Mouse (Mus musculus): ENCODE measurements around the gene Clock. TPM values are rescaled to one million over a fixed set of nuclear protein-coding genes. Genes with fewer than 3 reads are reported as not detected.

Gene Clock
- polyA plus RNA-seq, 1 experiment: 0.01 TPM

DNA sequence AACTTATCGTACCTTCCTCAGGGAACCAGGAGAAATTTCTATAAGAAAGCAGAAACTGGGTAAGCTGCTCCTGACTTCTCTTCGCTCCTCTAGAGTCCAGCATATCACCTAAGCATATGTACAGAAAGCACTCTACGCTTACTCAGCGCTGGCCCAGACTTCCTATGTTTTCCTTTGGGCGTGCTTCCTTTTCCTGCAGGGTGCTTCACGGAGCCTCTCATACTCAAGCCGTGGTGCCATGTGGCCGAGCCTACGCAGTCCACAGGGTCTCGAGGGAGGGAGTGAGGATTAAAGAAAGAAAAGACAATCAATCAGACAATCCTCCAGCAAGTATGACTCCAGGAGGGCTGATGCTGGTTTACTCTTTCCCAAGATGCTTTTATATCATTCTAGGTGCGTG, 127.8 kb downstream of the Clock start:
- Histone ChIP-seq H3K4me1 (ENCODE audit: control insufficient read depth) (peaks cover 6% of the 10 kb centered on the region), H3K27me3 (ENCODE audit: control insufficient read depth) (peaks cover 18% of the 10 kb centered on the region), H3K9me3 (ENCODE audit: control insufficient read depth, low read length) (no peaks in the 10 kb centered on the region), H3K4me3 (replicated peaks) (no peak overlapping the region), H3K36me3 (ENCODE audit: control insufficient read depth) (no peaks in the 10 kb centered on the region)
- no peak for TF ChIP-seq GATA1 (IDR thresholded peaks at IDR 0.05; ENCODE audit: low read length)
- no peak for TF ChIP-seq TAL1 (IDR thresholded peaks at IDR 0.05; ENCODE audit: low read length)

DNA sequence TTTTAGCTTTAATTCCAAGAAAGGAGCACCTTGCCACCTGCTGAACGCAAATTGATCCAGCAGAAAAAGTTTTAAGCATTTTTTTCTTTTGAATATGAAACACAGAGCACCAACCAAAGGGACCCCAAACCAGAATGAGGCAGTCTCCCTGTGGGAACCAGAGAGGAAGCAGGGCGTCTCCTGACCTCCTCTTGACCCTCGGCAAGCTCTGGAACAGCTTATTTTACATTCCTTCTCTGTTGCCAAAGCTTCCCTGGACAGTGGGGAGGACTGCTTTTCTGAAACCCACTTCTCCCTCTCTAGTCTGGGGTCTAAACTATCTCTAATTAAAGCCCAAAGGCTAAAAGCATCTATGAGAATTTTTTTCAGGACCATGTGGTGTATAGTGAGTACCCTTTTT, 128.2 kb downstream of the Clock start:
- TF ChIP-seq GATA1 (IDR thresholded peaks at IDR 0.05; ENCODE audit: low read length) (no peak), TAL1 (IDR thresholded peaks at IDR 0.05; ENCODE audit: low read length) (no peak)
- H3K27me3 ChIP-seq (ENCODE audit: control insufficient read depth): peaks cover 18% of the 10 kb centered on the region
- no peak overlapping the region for H3K4me3 ChIP-seq (replicated peaks)
- no peaks in the 10 kb centered on the region for H3K36me3 ChIP-seq (ENCODE audit: control insufficient read depth)
- H3K9me3 ChIP-seq (ENCODE audit: control insufficient read depth, low read length): no peaks in the 10 kb centered on the region
- peaks cover 6% of the 10 kb centered on the region for H3K4me1 ChIP-seq (ENCODE audit: control insufficient read depth)

DNA sequence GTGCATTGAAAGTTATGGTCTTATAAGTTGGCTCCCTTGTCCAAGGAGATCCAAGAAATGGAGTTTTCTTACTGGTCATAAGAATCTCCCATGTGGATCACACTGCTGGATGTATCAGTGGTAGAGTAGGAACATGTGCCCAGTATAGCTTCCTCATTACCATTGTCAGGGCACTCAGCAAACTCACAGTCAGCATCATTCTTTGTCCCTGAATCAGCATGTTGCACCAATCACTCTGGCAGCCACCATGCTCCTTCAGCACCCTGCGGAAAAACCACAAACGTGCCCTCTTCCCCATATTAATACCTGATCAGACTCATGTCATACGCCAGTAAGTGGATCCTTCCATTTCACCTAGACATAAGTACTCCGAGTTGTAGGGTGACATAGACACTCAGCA, 129.5 kb downstream of the Clock start:
- TF ChIP-seq TAL1 (IDR thresholded peaks at IDR 0.05; ENCODE audit: low read length) (no peak), GATA1 (IDR thresholded peaks at IDR 0.05; ENCODE audit: low read length) (no peak)
- peaks cover 6% of the 10 kb centered on the region for H3K4me1 ChIP-seq (ENCODE audit: control insufficient read depth)

DNA sequence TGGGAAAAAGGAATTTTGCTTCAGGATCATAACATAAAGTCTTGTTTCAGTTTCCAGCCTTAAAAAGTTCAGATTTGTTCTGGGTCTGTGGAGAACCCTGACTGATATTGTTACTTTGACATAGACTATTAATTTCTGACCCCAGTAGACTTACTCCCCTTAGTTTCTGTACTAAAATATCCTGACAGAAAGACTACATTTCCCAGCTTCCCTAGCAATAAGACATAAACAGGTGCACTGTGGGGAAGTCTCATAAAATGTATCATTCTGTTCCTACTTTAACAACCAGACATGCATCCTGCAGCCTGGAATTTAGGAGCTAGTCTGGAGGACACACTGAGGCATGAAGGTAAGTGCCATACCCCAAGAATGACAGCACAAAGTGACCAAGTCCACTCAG, 133.6 kb downstream of the Clock start:
- Histone ChIP-seq H3K36me3 (ENCODE audit: control insufficient read depth) (no peaks in the 10 kb centered on the region), H3K27me3 (ENCODE audit: control insufficient read depth) (peaks cover 4% of the 10 kb centered on the region; the same call in 1 of the 2 replicates), H3K9me3 (ENCODE audit: control insufficient read depth, low read length) (0 out of 2 replicates have a peak, but pooled peaks cover 3% of the 10 kb centered on the region), H3K4me1 (ENCODE audit: control insufficient read depth) (peaks cover 6% of the 10 kb centered on the region), H3K4me3 (replicated peaks) (no peak overlapping the region)
- TF ChIP-seq TAL1 (IDR thresholded peaks at IDR 0.05; ENCODE audit: low read length) (no peak), GATA1 (IDR thresholded peaks at IDR 0.05; ENCODE audit: low read length) (no peak)

More for the DNA sequence above, 129.5 kb downstream of the Clock start:
- Histone ChIP-seq H3K36me3 (ENCODE audit: control insufficient read depth) (no peaks in the 10 kb centered on the region), H3K27me3 (ENCODE audit: control insufficient read depth) (peaks cover 18% of the 10 kb centered on the region), H3K9me3 (ENCODE audit: control insufficient read depth, low read length) (no peaks in the 10 kb centered on the region), H3K4me3 (replicated peaks) (no peak overlapping the region)

DNA sequence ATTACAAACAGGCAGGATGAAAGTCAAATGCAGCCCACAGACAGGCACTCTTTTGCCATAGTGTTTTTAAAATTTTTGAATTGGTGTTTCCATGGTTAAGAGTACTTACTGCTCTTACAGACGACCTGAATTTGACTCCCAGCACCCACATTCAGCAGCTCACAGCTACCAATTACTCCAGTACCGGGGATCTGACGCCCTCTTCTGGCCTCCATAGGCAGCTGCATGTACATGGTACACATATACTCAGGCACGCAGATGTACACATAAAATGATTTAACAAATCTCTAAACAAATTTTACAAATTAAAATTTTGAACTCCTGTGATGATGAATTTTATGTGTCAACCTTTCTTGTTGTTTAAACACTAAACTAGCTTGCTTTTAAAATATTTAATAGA, 134.1 kb downstream of the Clock start:
- Histone ChIP-seq H3K27me3 (ENCODE audit: control insufficient read depth) (peaks cover 4% of the 10 kb centered on the region; the same call in 1 of the 2 replicates), H3K4me3 (replicated peaks) (no peak overlapping the region), H3K9me3 (ENCODE audit: control insufficient read depth, low read length) (0 out of 2 replicates have a peak, but pooled peaks cover 3% of the 10 kb centered on the region), H3K4me1 (ENCODE audit: control insufficient read depth) (peaks cover 6% of the 10 kb centered on the region), H3K36me3 (ENCODE audit: control insufficient read depth) (no peaks in the 10 kb centered on the region)
- TF ChIP-seq GATA1 (IDR thresholded peaks at IDR 0.05; ENCODE audit: low read length) (no peak), TAL1 (IDR thresholded peaks at IDR 0.05; ENCODE audit: low read length) (no peak)

DNA sequence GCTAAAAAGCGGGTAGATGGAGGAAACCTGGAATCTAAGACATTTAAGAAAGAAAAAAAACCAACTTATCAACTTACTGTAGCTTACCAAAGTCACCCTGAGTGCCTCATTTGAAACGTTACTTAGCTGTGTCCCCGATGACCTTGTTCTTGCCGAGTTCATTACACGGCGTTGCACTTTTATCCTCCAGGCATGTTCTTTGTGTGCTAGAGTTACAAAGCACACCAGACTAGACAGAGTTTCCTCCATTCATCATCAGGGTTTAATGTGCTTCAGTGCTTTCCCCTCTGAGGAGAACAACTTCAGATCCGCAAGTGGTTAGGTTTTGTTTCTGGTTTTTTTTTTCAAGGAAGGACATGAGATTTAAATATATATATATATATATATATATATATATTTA, 139.8 kb downstream of the Clock start:
- Histone ChIP-seq H3K27me3 (ENCODE audit: control insufficient read depth) (no peaks in the 10 kb centered on the region), H3K9me3 (ENCODE audit: control insufficient read depth, low read length) (0 out of 2 replicates have a peak, but pooled peaks cover 3% of the 10 kb centered on the region), H3K4me3 (replicated peaks) (no peak overlapping the region), H3K4me1 (ENCODE audit: control insufficient read depth) (peaks cover 35% of the 10 kb centered on the region), H3K36me3 (ENCODE audit: control insufficient read depth) (no peaks in the 10 kb centered on the region)
- TF ChIP-seq TAL1 (IDR thresholded peaks at IDR 0.05; ENCODE audit: low read length): no peak
- TF ChIP-seq GATA1 (IDR thresholded peaks at IDR 0.05; ENCODE audit: low read length): no peak

DNA sequence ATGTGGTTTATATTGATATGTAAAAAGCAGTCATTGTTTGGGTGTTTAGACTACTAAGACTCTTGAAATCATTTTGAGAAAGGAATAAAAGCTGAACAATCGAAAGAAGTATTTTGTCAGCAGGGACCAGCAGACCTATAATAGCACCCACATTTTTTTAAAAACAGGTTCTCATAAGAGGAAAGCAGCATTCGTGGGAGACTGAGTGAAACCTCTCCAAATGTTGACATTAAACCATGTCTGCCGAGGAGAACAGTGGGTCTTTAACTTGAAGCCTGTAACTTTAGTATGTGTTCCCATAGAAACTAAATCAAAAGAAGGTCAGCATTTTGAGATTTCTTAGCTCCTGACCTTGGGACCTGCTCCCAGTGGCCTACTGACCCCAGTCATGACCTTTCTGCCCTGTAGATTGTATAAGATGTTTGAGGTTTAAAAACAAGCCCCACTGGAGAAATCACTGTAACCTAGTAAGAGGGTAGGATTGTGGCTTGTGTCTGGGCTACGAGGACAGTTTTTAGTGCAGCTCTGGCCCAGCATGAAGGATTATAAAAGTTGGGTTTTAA, 140.7 kb downstream of the Clock start:
- no peaks in the 10 kb centered on the region for H3K36me3 ChIP-seq (ENCODE audit: control insufficient read depth)
- H3K4me1 ChIP-seq (ENCODE audit: control insufficient read depth): peaks cover 40% of the 10 kb centered on the region
- no peak overlapping the region for H3K4me3 ChIP-seq (replicated peaks)

DNA sequence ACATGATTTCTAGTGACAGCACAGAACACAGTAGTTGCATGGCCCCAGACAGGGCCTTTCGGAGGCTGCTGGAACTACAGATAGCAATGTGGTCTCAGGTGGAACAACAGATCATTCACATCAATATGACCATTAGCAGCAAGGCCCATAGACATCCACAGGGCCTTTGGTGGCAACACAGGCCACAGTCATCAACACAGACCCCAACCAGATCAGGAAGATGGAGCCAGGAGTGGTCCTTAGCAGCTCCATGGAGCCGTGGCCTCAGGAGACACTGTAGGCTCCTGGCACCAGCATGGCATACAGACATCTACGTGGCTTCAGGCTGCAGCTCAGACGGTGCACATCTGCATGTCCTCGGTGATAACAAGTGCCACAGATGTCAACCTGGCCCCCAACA, 141.7 kb downstream of the Clock start:
- H3K4me3 ChIP-seq (replicated peaks): no peak overlapping the region
- peaks cover 34% of the 10 kb centered on the region for H3K4me1 ChIP-seq (ENCODE audit: control insufficient read depth)
- no peak for TF ChIP-seq GATA1 (IDR thresholded peaks at IDR 0.05; ENCODE audit: low read length)
- TF ChIP-seq TAL1 (IDR thresholded peaks at IDR 0.05; ENCODE audit: low read length): no peak
- no peaks in the 10 kb centered on the region for H3K27me3 ChIP-seq (ENCODE audit: control insufficient read depth)
- H3K36me3 ChIP-seq (ENCODE audit: control insufficient read depth): no peaks in the 10 kb centered on the region
- H3K9me3 ChIP-seq (ENCODE audit: control insufficient read depth, low read length): 0 out of 2 replicates have a peak, but pooled peaks cover 3% of the 10 kb centered on the region

More for the DNA sequence above, 140.7 kb downstream of the Clock start:
- H3K9me3 ChIP-seq (ENCODE audit: control insufficient read depth, low read length): 0 out of 2 replicates have a peak, but pooled peaks cover 3% of the 10 kb centered on the region
- H3K27me3 ChIP-seq (ENCODE audit: control insufficient read depth): no peaks in the 10 kb centered on the region
- TF ChIP-seq TAL1 (IDR thresholded peaks at IDR 0.05; ENCODE audit: low read length) (no peak), GATA1 (IDR thresholded peaks at IDR 0.05; ENCODE audit: low read length) (no peak)

DNA sequence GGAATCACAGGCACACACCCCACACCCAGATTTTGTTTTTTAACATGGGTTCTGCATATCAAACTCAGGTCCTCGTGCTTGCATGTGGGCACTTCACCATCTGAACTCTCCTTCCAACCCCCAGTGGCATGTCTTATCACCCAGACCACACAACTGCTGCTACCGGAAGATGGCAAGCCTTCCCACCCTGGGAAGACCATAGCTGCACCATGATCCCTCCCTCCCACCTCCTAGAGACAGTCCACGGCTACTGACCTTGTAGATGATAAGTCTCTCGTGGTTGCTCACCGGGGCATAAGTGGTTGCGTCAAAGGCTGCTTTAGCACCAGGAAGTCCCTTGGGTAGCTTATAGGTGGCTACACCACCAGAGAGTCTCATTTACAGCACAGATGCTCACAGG, 143.1 kb downstream of the Clock start:
- TF ChIP-seq GATA1 (IDR thresholded peaks at IDR 0.05; ENCODE audit: low read length) (no peak), TAL1 (IDR thresholded peaks at IDR 0.05; ENCODE audit: low read length) (no peak)
- H3K4me3 ChIP-seq (replicated peaks): peak overlapping the region; percentile 24

More for the DNA sequence above, 143.1 kb downstream of the Clock start:
- H3K9me3 ChIP-seq (ENCODE audit: control insufficient read depth, low read length): no peaks in the 10 kb centered on the region
- peaks cover 2% of the 10 kb centered on the region; the same call in 1 of the 2 replicates for H3K36me3 ChIP-seq (ENCODE audit: control insufficient read depth)
- H3K4me1 ChIP-seq (ENCODE audit: control insufficient read depth): peaks cover 34% of the 10 kb centered on the region
- H3K27me3 ChIP-seq (ENCODE audit: control insufficient read depth): no peaks in the 10 kb centered on the region

Measured in erythroblast, embryonic 14.5 days (primary cell).